In the genomic region with DNA sequence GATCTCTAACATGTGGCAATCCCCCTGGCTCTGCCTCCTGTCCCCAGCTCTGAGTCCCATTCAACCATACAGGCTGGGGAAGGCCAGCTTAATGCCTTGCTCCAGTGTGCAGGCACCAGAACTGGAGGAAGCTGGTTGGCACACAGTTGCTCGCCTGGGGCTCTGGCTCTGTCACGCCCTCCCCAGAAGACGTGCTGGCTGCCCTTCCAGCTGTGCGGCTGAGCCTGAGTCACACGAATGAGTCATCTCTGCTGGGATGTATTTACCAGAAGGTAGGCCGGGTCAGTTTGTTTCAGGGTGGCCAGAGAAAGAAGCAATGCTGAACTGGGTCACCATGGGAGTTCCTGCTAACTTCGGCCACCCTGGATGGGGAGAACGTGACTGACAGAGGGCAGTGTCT, we compare ENCODE assay signal across 9 mouse cellular contexts.
DNase-seq lines count a peak whose midpoint lies in the region; ATAC-seq and TF ChIP-seq lines count a peak whose summit lies in the region.
"Had no signal": no experiment of that assay in that cellular context is flagged by ENCODE, and none has a peak within 500 bp of the region (broad histone marks: within the 10 kb centered on the region; RNA-seq: fewer than 3 reads in every experiment).

No protein-coding gene starts in this region.

- peak; percentile 100 for ATAC-seq in Patski
- peak; percentile 85 for ATAC-seq in kidney, embryonic 14.5 days (ENCODE audit: low FRiP score, low TSS enrichment)
- ATAC-seq in megakaryocyte-erythroid progenitor cell, adult 5-6 weeks (replicated peaks; ENCODE audit: low FRiP score, low TSS enrichment, poor library complexity, severe bottlenecking) = peak; percentile 61

- POLR2A ChIA-PET in Patski (lab: Charles Lee) = interaction anchor here (1.2 to 1.3 kb wide), 2 partner anchors 27 to 62 kb away, joined by 4 to 5 read pairs; no protein-coding TSS in a partner anchor

- no peak overlapping the region for H3K9ac ChIP-seq in kidney, embryonic 14.5 days (ENCODE audit: low read depth, low read length)
- H3K9ac ChIP-seq: limb, embryonic 12.5 days had no signal

- DNase-seq in 3134 (ENCODE audit: extremely low read depth, insufficient read length, low spot score) (peak; percentile 86), Patski (ENCODE audit: low read depth, low spot score) (peak; percentile 86)
- DNase-seq in gastrocnemius, postnatal 36 days = peak; percentile 66 to 74
- DNase-seq in cerebellum, adult 11-12 months = no peak
- DNase-seq in layer of hippocampus, adult 18-20 months (ENCODE audit: low spot score in 2 of 2) = no peak
- DNase-seq in left cerebral cortex, postnatal 36 days (ENCODE audit: low spot score in 2 of 2) = no peak

- in situ Hi-C loops in Patski (cut with MboI; ENCODE audit: low pct_unique_long_range_greater_than_20kb) = loop anchor here (5.0 kb wide), 1 partner anchor 63 kb away; the partner anchor contains the start of gene Tram2

- H3K9me3 ChIP-seq in kidney, embryonic 14.5 days (ENCODE audit: control insufficient read depth, low read length) = no peaks in the 10 kb centered on the region
- H3K9me3 ChIP-seq: limb, embryonic 12.5 days had no signal

- intact Hi-C loops in gastrocnemius, postnatal 36 days (cut with DNase I) = loop anchor here (5.0 kb wide), 1 partner anchor 63 kb away; the partner anchor contains the start of gene Tram2
- intact Hi-C loops in left cerebral cortex, postnatal 36 days (cut with DNase I) = no loop called here

- no peak overlapping the region for H3K4me2 ChIP-seq in kidney, embryonic 14.5 days (replicated peaks; ENCODE audit: low read depth, low read length)
- H3K4me2 ChIP-seq: limb, embryonic 12.5 days had no signal

- H3K36me3 ChIP-seq in kidney, embryonic 14.5 days (ENCODE audit: control insufficient read depth, insufficient read depth, low read length) = peaks cover 18% of the 10 kb centered on the region

- CTCF ChIA-PET in Patski (lab: Charles Lee) = interaction anchor here (0.8 to 2.1 kb wide), 6 partner anchors 10 to 63 kb away, joined by 3 to 8 read pairs (median 3); no protein-coding TSS in a partner anchor

- H3K27me3 ChIP-seq in Patski = no peaks in the 10 kb centered on the region
- no peaks in the 10 kb centered on the region for H3K27me3 ChIP-seq in kidney, embryonic 14.5 days (ENCODE audit: control insufficient read depth, insufficient read depth, low read length)
- H3K27me3 ChIP-seq: limb, embryonic 12.5 days had no signal

- 69% methylated on average over 8 of the region's 8 CpGs for WGBS in kidney, embryonic 14.5 days

- H3K4me3 ChIP-seq in kidney, embryonic 14.5 days (ENCODE audit: low read length) = no peak overlapping the region
- H3K4me3 ChIP-seq: limb, embryonic 12.5 days had no signal

- H3K4me1 ChIP-seq in kidney, embryonic 14.5 days (ENCODE audit: control insufficient read depth, insufficient read depth, low read length) = no peaks in the 10 kb centered on the region
- H3K4me1 ChIP-seq: limb, embryonic 12.5 days had no signal

- TF ChIP-seq CTCF in Patski (IDR thresholded peaks at IDR 0.05) = no peak

- no peak overlapping the region for H3K27ac ChIP-seq in kidney, embryonic 14.5 days (ENCODE audit: low read depth, low read length)
- H3K27ac ChIP-seq: limb, embryonic 12.5 days had no signal

Comparison
In these comparisons a context has a peak if more than half of its experiments do, and no peak if none do; other contexts are left out.
1. DNase-seq: peak in 3134 (single experiment), Patski (single experiment) and gastrocnemius, postnatal 36 days (2 of 2); none in cerebellum, adult 11-12 months (single experiment), layer of hippocampus, adult 18-20 months (0 of 2) and left cerebral cortex, postnatal 36 days (0 of 2).
2. Peak in every context shown above with its lines, with median percentiles within 50 percentile points of each other: ATAC-seq.